Mouse (Mus musculus) heart, postnatal 0 days (tissue): ENCODE results near the gene Map3k4. TPM values are rescaled to one million over a fixed set of nuclear protein-coding genes. Genes with fewer than 3 reads are reported as not detected.

ENCODE experiments used
- ATAC-seq: fragments of 200-750 bp; cut with Nextera tagmentation; 2 replicates; pipeline ENCODE4 v1.8.0; 2017; ENCODE audit warnings: low read depth, moderate number of reproducible peaks, moderate library complexity; ENCODE audit not compliant: insufficient read depth
- DNase-seq: peaks from one replicate; pipeline ENCODE4 v3.0.0-alpha.2; 2016; ENCODE audit warnings: low spot score
- H3K27ac ChIP-seq: fragments of 300-500 bp; sonication (generic); 2 replicates; pipeline ENCODE4 v1.5.1; 2014; ENCODE audit warnings: low read depth, mild to moderate bottlenecking
- H3K27me3 ChIP-seq: fragments of 300-500 bp; sonication (generic); 2 replicates; pipeline ENCODE4 v1.6.1; 2014; ENCODE audit warnings: low read length, mixed read lengths; ENCODE audit not compliant: control insufficient read depth, insufficient read depth
- H3K36me3 ChIP-seq: fragments of 300-500 bp; sonication (generic); replicated peaks from 2 replicates; pipeline ENCODE4 v1.6.1; 2014; ENCODE audit warnings: low read length, mixed read lengths; ENCODE audit not compliant: control insufficient read depth, insufficient read depth
- H3K4me1 ChIP-seq: fragments of 300-500 bp; sonication (generic); 2 replicates; pipeline ENCODE4 v1.6.1; 2014; ENCODE audit warnings: antibody characterized with exemption; ENCODE audit not compliant: control insufficient read depth, insufficient read depth
- H3K4me2 ChIP-seq: fragments of 300-500 bp; sonication (generic); 2 replicates; pipeline ENCODE4 v1.6.1; 2014; ENCODE audit warnings: low read depth, mild to moderate bottlenecking, low read length, moderate library complexity
- H3K4me3 ChIP-seq: fragments of 300-500 bp; sonication (generic); 2 replicates; pipeline ENCODE4 v1.5.1; 2014; ENCODE audit warnings: low read depth, low read length
- H3K9ac ChIP-seq: fragments of 300-500 bp; sonication (generic); replicated peaks from 2 replicates; pipeline ENCODE4 v1.6.1; 2014; ENCODE audit warnings: low read depth, low read length, mixed read lengths
- H3K9me3 ChIP-seq: fragments of 300-500 bp; sonication (generic); replicated peaks from 2 replicates; pipeline ENCODE4 v1.6.1; 2016; ENCODE audit warnings: low read length; ENCODE audit not compliant: control insufficient read depth
- CTCF ChIP-seq: IDR thresholded peaks from 2 replicates; pipeline ENCODE4 v1.5.1; 2016; ENCODE audit warnings: antibody characterized with exemption, control low read depth, low read depth
- EP300 ChIP-seq: IDR thresholded peaks from 2 replicates; pipeline ENCODE4 v1.6.1; 2016; ENCODE audit warnings: antibody characterized with exemption, low read depth
- WGBS: fragments of 180-500 bp; shearing (Covaris S2); extraction: QIAGEN DNeasy Blood & Tissue Kit; methylation state at CpG from one replicate; pipeline ENCODE4 v1.1.7; 2014; 5-methylcytosine and 5-hydroxymethylcytosine counted together
- polyA plus RNA-seq: library from polyadenylated mRNA; unstranded; fragments of >200 nt; fragmentation: Nextera tagmentation; extraction: Ambion mirVana; gene quantifications from 2 replicates; pipeline ENCODE4 v1.2.1, GENCODE M21; 2015
- total RNA-seq: library from RNA; depleted of rRNA; stranded (reverse); fragments of >200 nt; gene quantifications from 2 replicates; pipeline ENCODE4 v1.2.3, GENCODE M21; 2014; ENCODE audit warnings: low replicate concordance

The Map3k4 gene
- total and polyA plus RNA-seq, 2 experiments from 2014 or later, result 25.0 to 36.0 TPM

DNA sequence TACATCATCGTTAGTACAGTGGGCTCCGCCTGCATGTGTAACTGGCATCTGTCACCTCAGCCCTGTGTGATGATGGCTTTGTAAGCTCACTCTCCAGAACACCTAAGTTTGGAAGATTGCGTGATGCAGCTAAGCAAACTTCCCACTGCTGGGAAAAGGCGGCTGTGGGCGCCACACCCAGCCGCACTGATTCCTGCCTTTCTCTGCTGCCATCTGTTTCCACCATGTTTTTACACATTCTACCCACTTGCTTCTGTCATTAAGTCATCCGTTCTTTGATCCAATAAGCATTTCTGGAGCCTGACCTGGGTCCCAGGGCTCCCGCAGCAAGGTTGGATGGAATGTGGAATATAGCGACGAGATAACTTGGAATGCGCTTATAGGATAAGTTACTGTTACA is 106.7 kb downstream of the Map3k4 start:
- Histone ChIP-seq H3K36me3 (peaks cover 16% of the 10 kb centered on the region; the same call in 1 of the 2 replicates), H3K4me2 (no peak overlapping the region), H3K4me1 (no peaks in the 10 kb centered on the region), H3K27me3 (no peaks in the 10 kb centered on the region), H3K4me3 (no peak overlapping the region), H3K27ac (no peak overlapping the region), H3K9me3 (no peaks in the 10 kb centered on the region), H3K9ac (no peak overlapping the region)
- TF ChIP-seq EP300 (no peak), CTCF (no peak)
- ATAC-seq (no peak), DNase-seq (no peak)
- WGBS, result 81% methylated on average over 11 of the region's 11 CpGs

DNA sequence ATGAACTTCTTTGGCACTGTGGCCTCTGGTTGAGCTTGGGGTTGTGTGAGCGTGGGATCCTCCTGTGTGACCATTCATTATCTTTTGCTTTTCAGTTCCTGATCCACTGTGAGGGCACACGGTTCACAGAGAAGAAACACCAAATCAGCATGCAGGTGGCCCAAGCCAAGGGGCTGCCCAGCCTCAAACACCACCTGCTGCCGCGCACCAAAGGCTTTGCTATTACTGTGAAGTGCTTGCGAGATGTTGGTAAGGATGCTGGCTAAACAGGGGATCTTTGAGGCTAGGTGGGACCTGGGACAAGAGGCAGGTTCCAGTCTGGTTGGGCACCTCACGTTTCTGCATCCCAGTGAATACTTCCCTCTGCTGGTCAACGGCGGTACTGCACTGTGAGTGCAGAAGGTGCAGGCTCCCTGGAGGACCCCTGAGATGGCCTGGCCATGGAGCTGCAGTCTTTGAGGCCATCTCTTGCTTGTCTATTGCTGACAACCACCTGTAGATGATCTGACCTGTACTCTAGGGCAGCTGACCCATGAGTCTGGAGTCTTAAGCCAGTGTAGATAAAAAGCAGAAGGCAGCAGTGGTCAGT is 108.0 kb downstream of the Map3k4 start:
- ATAC-seq (peak; percentile 22; the same call in 1 of the 2 replicates), DNase-seq (no peak)
- H3K36me3 ChIP-seq, result peaks cover 9% of the 10 kb centered on the region; the same call in 1 of the 2 replicates
- TF ChIP-seq EP300, result no peak
- TF ChIP-seq CTCF, result peak; percentile 99
- H3K4me3 ChIP-seq, result no peak overlapping the region
- peaks cover 8% of the 10 kb centered on the region for H3K4me1 ChIP-seq
- H3K4me2 ChIP-seq, result no peak overlapping the region
- no peak overlapping the region for H3K9ac ChIP-seq
- WGBS, result 29% methylated on average over 8 of the region's 8 CpGs
- no peaks in the 10 kb centered on the region for H3K9me3 ChIP-seq
- H3K27me3 ChIP-seq, result no peaks in the 10 kb centered on the region
- H3K27ac ChIP-seq, result no peak overlapping the region

DNA sequence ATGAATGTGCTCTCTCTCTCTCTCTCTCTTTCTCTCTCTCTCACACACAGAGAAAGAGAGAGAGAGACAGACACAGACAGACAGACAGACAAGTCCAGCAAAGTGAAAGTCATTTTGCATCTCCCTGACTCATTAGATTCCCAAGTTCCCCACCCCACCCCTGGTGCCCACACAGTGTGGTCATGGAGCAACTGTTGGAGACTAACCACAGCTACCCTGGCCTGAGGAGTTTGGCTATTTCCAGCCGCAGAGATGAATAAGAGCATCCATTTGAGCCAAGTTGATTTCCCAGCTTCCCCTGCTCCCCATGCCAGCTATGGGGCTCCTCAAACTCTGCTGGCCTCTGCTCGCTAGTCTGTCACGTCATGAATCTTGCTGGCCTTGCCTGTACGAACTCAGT is 109.1 kb downstream of the Map3k4 start:
- Histone ChIP-seq H3K36me3 (0 out of 2 replicates have a peak, but pooled peaks cover 9% of the 10 kb centered on the region), H3K4me1 (peaks cover 16% of the 10 kb centered on the region), H3K4me2 (no peak overlapping the region), H3K9ac (no peak overlapping the region), H3K9me3 (no peaks in the 10 kb centered on the region), H3K27me3 (no peaks in the 10 kb centered on the region), H3K27ac (no peak overlapping the region), H3K4me3 (no peak overlapping the region)
- ATAC-seq, result no peak
- DNase-seq, result no peak
- no peak for TF ChIP-seq EP300
- WGBS, result 65% methylated on average over 4 of the region's 4 CpGs

DNA sequence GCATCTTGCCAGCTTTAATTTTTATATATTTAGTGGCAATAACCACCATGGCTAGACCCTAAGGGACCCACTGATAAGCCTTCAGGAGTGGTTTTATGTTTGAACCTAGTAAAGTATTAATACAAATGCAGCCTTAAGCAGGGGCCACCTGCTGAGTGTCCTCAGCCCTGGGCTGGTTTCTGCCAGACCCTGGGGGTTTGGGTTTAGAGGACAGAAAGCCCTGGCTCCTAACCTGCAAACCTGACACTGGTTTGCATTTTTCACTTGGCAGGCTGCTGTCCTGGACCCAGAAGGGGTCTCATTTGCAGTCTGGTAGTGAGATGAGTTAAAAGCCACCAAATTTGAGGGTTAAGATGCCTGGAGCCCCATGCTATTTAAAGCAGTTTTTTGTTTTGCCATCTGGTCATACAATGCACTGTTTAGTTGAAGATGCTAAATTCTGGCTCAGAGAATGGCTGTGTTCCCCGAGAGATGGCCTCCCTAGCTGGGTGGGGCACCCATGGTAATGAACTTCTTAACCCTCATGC is 111.5 kb downstream of the Map3k4 start:
- Histone ChIP-seq H3K4me1 (peaks cover 16% of the 10 kb centered on the region), H3K9ac (no peak overlapping the region), H3K27me3 (no peaks in the 10 kb centered on the region), H3K36me3 (0 out of 2 replicates have a peak, but pooled peaks cover 2% of the 10 kb centered on the region), H3K4me3 (no peak overlapping the region), H3K27ac (no peak overlapping the region), H3K4me2 (no peak overlapping the region), H3K9me3 (no peaks in the 10 kb centered on the region)
- DNase-seq, result no peak
- TF ChIP-seq CTCF (no peak), EP300 (no peak)
- no peak for ATAC-seq
- 58% methylated on average over 1 of the region's 1 CpGs for WGBS

DNA sequence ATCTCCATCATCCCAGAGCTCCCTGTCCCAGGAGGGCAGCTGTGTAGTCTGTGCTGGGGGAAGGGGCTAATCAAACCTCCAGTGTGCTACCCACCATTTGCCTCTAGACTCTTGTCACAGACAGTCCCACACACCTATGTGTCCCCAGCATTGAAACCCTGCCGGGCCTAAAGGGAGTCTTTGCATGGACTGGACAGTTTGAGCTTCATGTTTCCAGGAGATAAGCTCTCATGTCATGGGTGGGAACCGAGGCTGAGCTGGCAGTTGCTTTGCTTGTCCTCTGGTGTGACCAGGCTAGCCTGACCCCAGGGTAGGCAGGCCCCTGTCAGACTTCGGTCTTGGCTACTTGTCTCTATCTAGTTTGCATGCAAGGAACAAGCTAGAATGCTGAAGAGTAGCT is 112.3 kb downstream of the Map3k4 start:
- TF ChIP-seq EP300 (no peak), CTCF (no peak)
- Histone ChIP-seq H3K4me1 (peaks cover 16% of the 10 kb centered on the region), H3K9me3 (no peaks in the 10 kb centered on the region), H3K9ac (no peak overlapping the region), H3K27me3 (no peaks in the 10 kb centered on the region), H3K36me3 (no peaks in the 10 kb centered on the region), H3K4me3 (no peak overlapping the region), H3K27ac (no peak overlapping the region), H3K4me2 (no peak overlapping the region)
- 59% methylated on average over 3 of the region's 3 CpGs for WGBS
- ATAC-seq, result no peak
- no peak for DNase-seq

DNA sequence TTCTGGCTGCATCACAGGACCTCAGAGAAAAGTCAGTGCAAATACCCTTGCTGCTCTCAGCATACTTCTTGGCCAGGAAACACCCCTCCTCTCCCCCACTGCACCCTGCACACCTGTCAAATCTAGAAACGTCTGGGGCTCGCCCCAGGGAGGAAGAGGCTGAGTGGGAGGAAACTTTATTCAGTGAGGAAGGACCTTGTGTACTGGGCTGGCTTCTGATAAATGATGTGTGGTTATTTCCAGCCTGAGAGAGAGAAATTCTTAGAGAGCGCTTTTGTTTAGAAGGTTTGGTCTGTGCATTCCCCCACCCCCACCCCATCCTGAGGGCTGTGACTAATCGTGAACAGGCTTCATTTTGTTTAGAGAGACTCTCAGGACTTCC is 112.9 kb downstream of the Map3k4 start:
- H3K27me3 ChIP-seq, result no peaks in the 10 kb centered on the region
- peak; percentile 25 for ATAC-seq
- H3K27ac ChIP-seq, result no peak overlapping the region
- no peaks in the 10 kb centered on the region for H3K36me3 ChIP-seq
- H3K9ac ChIP-seq, result no peak overlapping the region
- H3K4me2 ChIP-seq, result no peak overlapping the region
- H3K4me1 ChIP-seq, result peaks cover 16% of the 10 kb centered on the region
- H3K4me3 ChIP-seq, result no peak overlapping the region
- no peak for TF ChIP-seq CTCF
- no peak for TF ChIP-seq EP300
- DNase-seq, result no peak
- H3K9me3 ChIP-seq, result no peaks in the 10 kb centered on the region
- WGBS, result 18% methylated on average over 4 of the region's 4 CpGs
